Mouse (Mus musculus): ENCODE results near the gene Camkmt. TPM values are rescaled to one million over a fixed set of nuclear protein-coding genes. Genes with fewer than 3 reads are reported as not detected.

Gene Camkmt
- total RNA-seq, 4 experiments from 2014 or later = 10.1 to 13.3 (median 12.4) TPM

DNA sequence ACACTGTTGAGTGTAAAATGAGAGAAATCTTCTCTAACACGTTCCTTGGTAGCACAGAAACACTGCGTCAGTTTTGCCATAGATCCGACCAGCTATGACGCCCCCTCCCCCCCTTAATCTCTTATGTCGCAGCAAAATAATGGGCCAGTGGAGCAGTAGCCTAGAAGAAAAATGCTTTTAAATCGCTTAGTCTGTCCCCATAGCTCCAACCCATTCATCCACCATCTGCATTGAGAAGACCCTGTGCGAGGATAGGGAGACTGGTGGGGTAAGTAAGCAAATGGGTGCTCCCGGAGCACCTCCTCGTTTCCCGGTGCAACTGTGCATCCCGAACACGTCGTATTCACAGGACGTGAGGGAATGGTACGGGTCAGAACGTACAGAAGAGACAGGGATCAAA is 731 bp upstream of the Camkmt start:
- DNase-seq (ENCODE audit: low spot score in 2 of 2) = no peak

DNA sequence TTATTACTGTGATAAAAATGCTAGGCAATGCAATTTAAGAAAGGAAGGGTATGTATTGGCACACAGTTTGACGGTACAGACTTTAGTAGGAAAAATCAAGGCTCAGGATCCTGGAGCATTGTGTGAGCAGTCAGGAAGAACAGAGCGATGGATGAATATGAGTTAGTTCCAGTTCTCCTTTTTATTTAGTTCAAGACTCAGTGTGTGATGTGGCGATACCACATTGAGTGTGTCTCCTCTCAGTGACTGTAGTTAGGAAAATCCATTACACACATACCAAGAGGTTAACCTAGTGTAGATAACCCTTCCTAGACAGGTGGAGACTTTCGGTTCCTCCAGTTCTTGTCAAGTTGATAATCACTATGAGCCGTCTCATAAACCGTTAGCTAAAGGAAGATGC is 1.4 kb downstream of the Camkmt start:
- no peak for DNase-seq (ENCODE audit: low spot score in 2 of 2)

- no peak for DNase-seq (ENCODE audit: low spot score in 2 of 2)
Observed at GRCm38 (mm10) chr17:85096396-85096795, 6.0 kb downstream of the Camkmt start.

DNA sequence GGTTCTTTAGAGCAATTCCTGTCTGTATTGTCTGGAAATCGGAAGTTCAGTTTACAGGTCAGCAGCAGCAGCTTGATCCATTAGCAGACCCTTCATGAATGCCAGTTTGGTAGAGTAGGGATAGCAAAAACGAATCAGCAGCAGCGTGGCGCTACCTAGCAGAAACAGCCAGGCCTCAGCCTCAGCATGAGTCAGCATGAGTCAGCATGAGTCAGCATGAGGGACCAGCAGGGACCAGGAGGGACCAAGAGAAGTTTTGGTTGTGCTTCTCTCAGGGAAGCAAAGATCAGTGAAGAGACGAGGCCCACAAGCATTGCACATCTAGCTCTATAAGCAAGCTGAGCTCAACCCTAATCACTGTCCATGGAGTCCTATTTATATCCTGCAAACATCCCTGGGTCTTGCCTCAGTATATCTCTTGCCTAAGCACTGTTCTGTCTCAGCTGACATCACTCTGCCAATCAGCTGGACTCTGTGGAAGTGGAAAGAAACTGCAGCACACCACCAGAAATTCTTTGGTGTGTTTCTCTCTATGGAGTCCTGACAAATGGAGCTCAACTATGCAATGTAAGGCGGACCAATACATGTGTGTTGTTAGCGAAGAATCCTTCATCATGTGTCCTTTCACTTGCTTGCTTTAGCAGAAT is 8.4 kb downstream of the Camkmt start:
- no peak for DNase-seq (ENCODE audit: low spot score in 2 of 2)

DNA sequence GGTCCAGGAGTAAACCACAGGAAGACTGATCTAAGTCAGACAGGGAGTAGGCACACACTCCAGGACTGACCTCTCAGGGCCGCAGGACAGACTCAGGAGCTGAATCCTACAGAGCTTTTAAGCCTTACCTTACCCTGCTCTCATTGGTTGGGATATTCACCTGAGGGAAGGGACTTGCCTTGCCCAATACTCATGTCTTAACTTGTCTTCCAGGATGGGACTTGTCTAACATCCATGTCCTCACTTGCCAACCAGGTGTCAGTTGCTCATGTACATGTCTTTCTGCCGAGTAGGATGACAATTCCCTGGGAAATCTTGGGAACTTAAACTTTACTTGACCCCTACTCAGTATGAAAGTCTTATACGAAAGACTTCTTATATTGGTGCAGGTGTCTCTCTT is 9.9 kb downstream of the Camkmt start:
- no peak for DNase-seq (ENCODE audit: low spot score in 2 of 2)

DNA sequence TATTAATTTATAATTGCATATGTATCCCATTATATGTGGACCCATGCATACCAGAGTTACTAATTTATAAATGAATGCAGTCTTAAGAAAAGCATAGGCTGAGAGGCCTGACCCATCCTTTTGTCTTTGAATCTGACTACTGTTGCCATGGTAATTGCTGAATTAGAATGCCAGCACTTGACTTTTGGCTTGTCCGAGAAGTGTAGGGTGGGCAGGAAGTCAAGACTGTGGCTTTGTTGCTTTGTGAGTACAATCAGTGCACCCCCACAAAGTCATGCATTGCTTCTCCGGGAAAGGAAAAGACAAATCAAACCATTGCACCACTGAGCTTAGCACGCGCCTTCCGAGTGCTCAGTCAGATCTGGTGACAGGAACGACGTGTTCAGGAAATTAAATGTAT is 11.4 kb downstream of the Camkmt start:
- no peak for DNase-seq (ENCODE audit: low spot score in 2 of 2)

DNA sequence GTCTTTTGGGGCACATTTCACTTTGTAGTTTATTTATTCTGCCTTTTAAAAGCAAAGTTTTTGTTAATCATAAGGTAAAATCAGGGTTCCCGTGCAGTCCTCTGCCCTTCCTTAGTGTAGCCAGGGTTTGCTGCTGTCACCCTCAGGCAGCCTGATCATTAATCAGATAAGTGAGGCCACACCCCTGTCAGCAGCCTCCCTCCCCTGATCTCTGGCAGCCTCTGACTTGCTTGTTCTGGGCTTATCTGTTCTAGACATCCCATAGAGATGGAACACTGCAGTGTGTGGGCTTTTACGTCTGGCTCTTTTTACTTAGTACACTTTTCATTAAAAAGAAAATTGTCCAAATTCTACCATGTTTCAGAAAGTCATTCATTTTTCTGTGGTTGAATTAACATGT is 13.0 kb downstream of the Camkmt start:
- DNase-seq (ENCODE audit: low spot score in 2 of 2) = no peak

GRCm38 (mm10) chr17:85110640-85111039 is 20.3 kb downstream of the Camkmt start:
- no peak for DNase-seq (ENCODE audit: low spot score in 2 of 2)

GRCm38 (mm10) chr17:85113441-85113840 is 23.1 kb downstream of the Camkmt start:
- no peak for DNase-seq (ENCODE audit: low spot score in 2 of 2)

DNA sequence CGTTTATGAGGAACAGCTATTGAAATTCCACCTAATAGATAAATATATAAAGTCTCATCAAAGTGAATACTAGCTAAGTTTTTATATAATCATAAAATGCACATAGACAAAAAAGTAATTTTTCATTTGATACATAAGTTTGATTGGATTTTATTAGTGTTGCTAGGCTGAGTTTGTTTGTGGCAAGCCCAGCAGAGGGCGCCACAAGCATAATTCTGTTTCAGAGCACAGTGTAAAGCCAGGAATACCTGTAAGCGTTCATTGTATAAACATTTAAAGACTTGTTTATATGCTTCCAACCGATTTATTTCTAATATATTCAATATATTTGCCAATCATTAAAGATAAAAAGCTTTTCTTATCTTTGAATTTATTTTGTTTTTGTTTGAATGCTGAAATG is 26.3 kb downstream of the Camkmt start:
- peak in 1 of 2 experiments; percentile 58 for DNase-seq (ENCODE audit: low spot score in 2 of 2)

GRCm38 (mm10) chr17:85138393-85138792 is 48.0 kb downstream of the Camkmt start:
- no peak for DNase-seq (ENCODE audit: low spot score in 2 of 2)

- DNase-seq (ENCODE audit: low spot score in 2 of 2) = no peak
Observed at GRCm38 (mm10) chr17:85141621-85142020, 51.3 kb downstream of the Camkmt start.

DNA sequence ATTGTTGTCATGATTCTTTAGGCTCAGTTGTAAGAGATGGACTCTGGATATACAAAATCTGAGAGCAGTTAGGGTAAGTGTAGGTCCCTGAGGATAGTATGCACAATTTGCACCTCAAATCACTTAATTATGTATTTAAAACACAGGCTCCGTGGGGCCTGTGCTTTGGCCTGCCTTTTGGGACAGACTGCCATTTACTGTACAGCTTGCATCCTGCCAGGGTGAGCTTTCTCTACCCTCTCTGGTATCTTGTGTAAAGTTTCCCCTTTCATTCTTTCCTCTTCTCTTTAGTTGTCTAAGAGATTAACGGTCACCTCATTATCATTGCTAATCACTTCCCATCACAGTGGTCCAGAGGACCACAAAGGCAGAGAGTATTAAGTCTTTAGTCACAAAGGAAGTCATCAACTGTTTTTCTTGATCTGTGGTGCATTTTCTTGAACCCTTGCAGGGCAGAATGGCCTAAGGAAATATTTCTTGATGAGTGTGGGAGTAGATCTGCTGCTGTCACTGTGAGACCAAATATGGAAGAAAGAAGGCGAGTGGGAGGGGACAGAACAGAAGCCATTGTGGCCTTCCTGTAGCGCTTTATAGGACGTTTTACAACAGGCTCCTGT is 52.3 kb downstream of the Camkmt start:
- DNase-seq (ENCODE audit: low spot score in 2 of 2) = no peak

- no peak for DNase-seq (ENCODE audit: low spot score in 2 of 2)
Observed at GRCm38 (mm10) chr17:85144141-85144540, 53.8 kb downstream of the Camkmt start.

- no peak for DNase-seq (ENCODE audit: low spot score in 2 of 2)
Observed at GRCm38 (mm10) chr17:85148348-85148747, 58.0 kb downstream of the Camkmt start.

- DNase-seq (ENCODE audit: low spot score in 2 of 2) = no peak
Observed at GRCm38 (mm10) chr17:85149211-85149738, 58.9 kb downstream of the Camkmt start.

GRCm38 (mm10) chr17:85151264-85151663 is 60.9 kb downstream of the Camkmt start:
- DNase-seq (ENCODE audit: low spot score in 2 of 2) = no peak

GRCm38 (mm10) chr17:85158202-85158601 is 67.8 kb downstream of the Camkmt start:
- DNase-seq (ENCODE audit: low spot score in 2 of 2) = no peak

DNA sequence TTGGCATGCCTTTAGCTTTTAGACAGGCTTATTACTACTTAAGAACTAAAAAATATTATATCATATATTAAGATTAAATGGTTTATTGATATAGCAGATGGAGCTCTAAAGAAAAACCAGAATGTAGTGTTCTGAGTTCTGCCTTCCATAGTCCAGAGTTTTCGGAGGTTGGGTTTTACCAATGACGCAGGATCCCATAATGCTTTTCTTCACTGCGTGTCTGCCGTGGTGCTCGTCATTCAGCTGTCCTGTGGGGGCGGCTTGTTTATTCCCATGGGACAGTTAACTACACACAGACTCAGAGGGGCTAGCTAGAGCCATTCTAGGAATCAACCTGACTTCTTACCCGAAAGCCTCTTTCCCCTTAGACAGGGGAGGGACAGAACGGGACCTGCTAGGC is 69.2 kb downstream of the Camkmt start:
- no peak for DNase-seq (ENCODE audit: low spot score in 2 of 2)

GRCm38 (mm10) chr17:85160786-85161185 is 70.4 kb downstream of the Camkmt start:
- DNase-seq (ENCODE audit: low spot score in 2 of 2) = no peak

DNA sequence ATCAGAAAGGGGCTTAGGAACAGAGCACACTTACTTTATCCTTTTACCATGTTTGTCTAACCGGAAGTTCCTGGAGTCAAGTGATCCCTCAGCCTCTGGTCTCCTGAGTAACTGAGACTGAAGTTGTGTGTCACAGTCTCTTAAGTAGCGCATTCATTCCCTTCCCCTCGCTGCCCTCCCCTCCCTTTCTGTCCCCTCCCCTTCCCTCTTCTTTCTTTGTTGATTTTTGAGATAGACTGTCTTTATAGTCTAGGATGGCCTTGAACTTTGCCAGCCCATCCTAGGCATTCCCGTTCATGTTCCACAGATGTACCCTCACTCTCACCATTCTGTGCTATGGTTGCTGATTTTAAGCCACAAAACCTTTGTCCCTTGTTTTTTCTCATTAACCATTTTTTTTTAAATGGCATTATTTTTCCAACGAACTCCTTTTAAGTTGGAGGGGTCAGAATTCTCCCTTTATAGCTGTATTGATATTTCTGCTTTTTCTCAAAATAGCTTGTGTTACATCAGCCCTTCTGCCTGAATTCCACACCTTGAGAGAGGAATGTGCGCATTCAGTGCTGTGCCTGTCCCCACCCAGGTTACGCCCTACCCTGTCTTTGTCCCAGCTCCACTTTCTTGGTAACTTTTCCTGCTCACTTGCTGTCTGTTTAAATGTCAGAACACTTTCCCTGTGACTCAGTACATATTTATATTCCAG is 72.4 kb downstream of the Camkmt start:
- DNase-seq (ENCODE audit: low spot score in 2 of 2) = no peak

DNA sequence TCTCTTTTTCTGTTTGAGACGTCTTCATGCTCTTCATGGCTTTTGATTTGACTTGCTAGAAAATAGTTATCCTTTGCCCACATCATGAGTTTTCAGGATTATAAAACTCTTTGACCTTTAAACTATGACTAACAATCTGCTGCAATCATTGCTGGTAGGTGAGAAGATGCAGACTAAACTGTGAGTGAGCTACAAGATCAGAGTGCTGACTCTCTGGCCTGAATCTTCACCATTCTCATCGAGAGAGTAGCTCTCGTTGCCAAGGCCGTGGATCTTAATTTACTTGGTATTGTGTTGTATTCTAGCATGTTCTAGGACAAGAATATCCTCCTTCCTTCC is 72.9 kb downstream of the Camkmt start:
- no peak for DNase-seq (ENCODE audit: low spot score in 2 of 2)

- DNase-seq (ENCODE audit: low spot score in 2 of 2) = no peak
Observed at GRCm38 (mm10) chr17:85168761-85169160, 78.4 kb downstream of the Camkmt start.
